In genomic region chr14:76739836-76740597, GRCm38 (mm10) we compare ENCODE assay signal across 8 mouse cellular contexts.
DNase-seq lines count a peak whose midpoint lies in the region; ATAC-seq and TF ChIP-seq lines count a peak whose summit lies in the region.

No protein-coding gene starts in this region.

- whole genome bisulfite sequencing in liver, adult 2 months, result 78% methylated on average over 25 of the region's 25 CpGs
- 58% methylated on average over 25 of the region's 25 CpGs for WGBS in lung, embryonic 14.5 days

- 0 out of 2 replicates have a peak, but pooled peaks have one; percentile 16 for ATAC-seq in lung, embryonic 14.5 days (ENCODE audit: insufficient read depth)

- H3K79me2 ChIP-seq in liver, adult 2 months (ENCODE audit: control insufficient read depth, insufficient read depth, low read length), result no peaks in the 10 kb centered on the region

- H3K9me3 ChIP-seq in lung, embryonic 14.5 days (ENCODE audit: low read depth, low read length), result no peaks in the 10 kb centered on the region

- H3K27me3 ChIP-seq in liver, adult 2 months (ENCODE audit: control insufficient read depth, insufficient read depth, low read length), result no peaks in the 10 kb centered on the region
- H3K27me3 ChIP-seq in lung, embryonic 14.5 days (ENCODE audit: insufficient read depth, low read length), result no peaks in the 10 kb centered on the region

- no peak overlapping the region for H3K27ac ChIP-seq in liver, adult 2 months (replicated peaks; ENCODE audit: insufficient read depth, low read depth, low read length)
- H3K27ac ChIP-seq in lung, embryonic 14.5 days (ENCODE audit: low read depth), result no peak overlapping the region

- TF ChIP-seq POLR2A in liver, adult 2 months (IDR thresholded peaks at IDR 0.05; ENCODE audit: extremely low read depth, insufficient read depth, low read length), result no peak

- no peaks in the 10 kb centered on the region for H3K36me3 ChIP-seq in liver, adult 2 months (ENCODE audit: control insufficient read depth, insufficient read depth, low read length)
- no peaks in the 10 kb centered on the region for H3K36me3 ChIP-seq in lung, embryonic 14.5 days (ENCODE audit: insufficient read depth)

- H3K4me3 ChIP-seq in liver, adult 2 months (ENCODE audit: insufficient read depth, low read depth, low read length), result no peak overlapping the region
- H3K4me3 ChIP-seq in lung, embryonic 14.5 days (ENCODE audit: low read depth, low read length), result no peak overlapping the region

- H3K9ac ChIP-seq in liver, adult 2 months (ENCODE audit: low read depth, low read length), result no peak overlapping the region
- H3K9ac ChIP-seq in lung, embryonic 14.5 days, result no peak overlapping the region

- peak; percentile 47 for TF ChIP-seq CTCF in liver, adult 2 months (IDR thresholded peaks at IDR 0.05; ENCODE audit: low read depth, low read length)
- TF ChIP-seq CTCF in lung, embryonic 14.5 days (IDR thresholded peaks at IDR 0.05; ENCODE audit: low read depth), result peak; percentile 68

- peak; percentile 22 for DNase-seq in liver, adult 2 months (ENCODE audit: extremely low read depth, low read depth, low spot score)
- DNase-seq in liver, result no peak
- DNase-seq in embryo, embryonic 10 days (ENCODE audit: low spot score), result peak; percentile 80
- DNase-seq in gastrocnemius, postnatal 25 days, result peak; percentile 36
- DNase-seq in layer of hippocampus, adult 18-20 months (ENCODE audit: low spot score in 2 of 2), result peak; percentile 89 to 95
- DNase-seq in lung, embryonic 14.5 days, result peak; percentile 82
- DNase-seq in right cerebral cortex, adult 2 months (ENCODE audit: low spot score in 2 of 2), result peak; percentile 80 to 84
- DNase-seq in urinary bladder, adult 18-20 months (ENCODE audit: low spot score in 2 of 2), result no peak

- H3K4me2 ChIP-seq in lung, embryonic 14.5 days, result no peak overlapping the region

- no peaks in the 10 kb centered on the region for H3K4me1 ChIP-seq in liver, adult 2 months (ENCODE audit: control insufficient read depth, insufficient read depth, low read length)
- peaks cover 17% of the 10 kb centered on the region for H3K4me1 ChIP-seq in lung, embryonic 14.5 days (ENCODE audit: insufficient read depth)

Comparison
In these comparisons a context has a peak if more than half of its experiments do, and no peak if none do; other contexts are left out.
1. DNase-seq: peak in liver, adult 2 months (single experiment), embryo, embryonic 10 days (single experiment), gastrocnemius, postnatal 25 days (single experiment), layer of hippocampus, adult 18-20 months (2 of 2), lung, embryonic 14.5 days (single experiment) and right cerebral cortex, adult 2 months (2 of 2); none in liver (single experiment) and urinary bladder, adult 18-20 months (0 of 2).